Mouse (Mus musculus) thymus, adult 2 months (tissue): ENCODE data around the gene Mctp1.

Experiments
- CTCF ChIP-seq: fragments of 200-500 bp; IDR thresholded peaks from 2 replicates; pipeline ENCODE4 v1.5.1; 2012; ENCODE audit warnings: mild to moderate bottlenecking, control low read depth, low read length, moderate library complexity, borderline replicate concordance; ENCODE audit not compliant: control insufficient read depth, poor library complexity, insufficient read depth; ENCODE audit errors: extremely low read depth
- POLR2A ChIP-seq: fragments of 200-500 bp; IDR thresholded peaks from 2 replicates; pipeline ENCODE4 v1.6.1; 2012; ENCODE audit warnings: mild to moderate bottlenecking, low read length, control low read depth, moderate library complexity; ENCODE audit not compliant: control insufficient read depth, poor library complexity, insufficient read depth; ENCODE audit errors: extremely low read depth

DNA sequence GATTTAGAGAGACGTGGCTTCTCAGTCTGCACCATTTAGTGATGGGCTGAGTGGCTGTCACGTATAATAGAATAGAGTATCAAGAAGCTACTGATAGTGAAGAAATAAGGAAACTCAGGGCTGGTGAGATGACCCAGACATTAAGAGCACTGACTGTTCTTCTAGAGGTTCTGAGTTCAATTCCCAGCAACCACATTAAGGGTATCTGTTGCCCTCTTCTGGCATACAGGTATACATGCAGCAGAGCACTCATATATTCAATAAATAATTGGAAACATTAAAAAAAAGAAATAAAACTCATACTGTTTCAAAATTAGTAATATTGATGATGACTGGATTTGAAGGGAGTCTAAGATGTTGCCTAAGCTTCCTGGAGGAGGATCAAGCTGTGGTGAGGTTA is 47.6 kb downstream of the Mctp1 start:
- TF ChIP-seq CTCF (no peak), POLR2A (no peak)
